Mouse (Mus musculus) intestine, embryonic 15.5 days (tissue): Measurements from ENCODE around the gene Coro7. TPM values are rescaled to one million over a fixed set of nuclear protein-coding genes. Genes with fewer than 3 reads are reported as not detected.

Experiments used
- ATAC-seq: fragments of 200-750 bp; cut with Nextera tagmentation; 2 replicates; pipeline ENCODE4 v1.8.0; 2017; ENCODE audit warnings: moderate TSS enrichment, moderate library complexity
- H3K27ac ChIP-seq: fragments of 300-500 bp; sonication (generic); 2 replicates; pipeline ENCODE4 v1.5.1; 2015; ENCODE audit warnings: mild to moderate bottlenecking, inconsistent platforms
- H3K27me3 ChIP-seq: fragments of 300-500 bp; sonication (generic); replicated peaks from 2 replicates; pipeline ENCODE4 v1.6.1; 2015; ENCODE audit warnings: inconsistent platforms
- H3K36me3 ChIP-seq: fragments of 300-500 bp; sonication (generic); 2 replicates; pipeline ENCODE4 v1.6.1; 2015; ENCODE audit warnings: inconsistent platforms
- H3K4me1 ChIP-seq: fragments of 300-500 bp; sonication (generic); replicated peaks from 2 replicates; pipeline ENCODE4 v1.6.1; 2015; ENCODE audit warnings: inconsistent platforms
- H3K4me2 ChIP-seq: fragments of 300-500 bp; sonication (generic); replicated peaks from 2 replicates; pipeline ENCODE4 v1.6.1; 2015; ENCODE audit warnings: mild to moderate bottlenecking, inconsistent platforms
- H3K4me3 ChIP-seq: fragments of 300-500 bp; sonication (generic); replicated peaks from 2 replicates; pipeline ENCODE4 v1.5.1; 2015; ENCODE audit warnings: inconsistent platforms
- H3K9ac ChIP-seq: fragments of 300-500 bp; sonication (generic); 2 replicates; pipeline ENCODE4 v1.6.1; 2015; ENCODE audit warnings: inconsistent platforms
- H3K9me3 ChIP-seq: fragments of 300-500 bp; sonication (generic); 2 replicates; pipeline ENCODE4 v1.6.1; 2016; ENCODE audit warnings: inconsistent platforms
- WGBS: fragments of 180-500 bp; shearing (Covaris S2); methylation state at CpG from one replicate; pipeline ENCODE4 v1.1.7; 2015; 5-methylcytosine and 5-hydroxymethylcytosine counted together
- polyA plus RNA-seq: library from polyadenylated mRNA; unstranded; fragments of >200 nt; fragmentation: Nextera tagmentation; extraction: Ambion mirVana; gene quantifications from 2 replicates; pipeline ENCODE4 v1.2.1, GENCODE M21; 2015

Coro7 gene
- polyA plus RNA-seq, 1 experiment from 2014 or later, result 23.2 TPM

DNA sequence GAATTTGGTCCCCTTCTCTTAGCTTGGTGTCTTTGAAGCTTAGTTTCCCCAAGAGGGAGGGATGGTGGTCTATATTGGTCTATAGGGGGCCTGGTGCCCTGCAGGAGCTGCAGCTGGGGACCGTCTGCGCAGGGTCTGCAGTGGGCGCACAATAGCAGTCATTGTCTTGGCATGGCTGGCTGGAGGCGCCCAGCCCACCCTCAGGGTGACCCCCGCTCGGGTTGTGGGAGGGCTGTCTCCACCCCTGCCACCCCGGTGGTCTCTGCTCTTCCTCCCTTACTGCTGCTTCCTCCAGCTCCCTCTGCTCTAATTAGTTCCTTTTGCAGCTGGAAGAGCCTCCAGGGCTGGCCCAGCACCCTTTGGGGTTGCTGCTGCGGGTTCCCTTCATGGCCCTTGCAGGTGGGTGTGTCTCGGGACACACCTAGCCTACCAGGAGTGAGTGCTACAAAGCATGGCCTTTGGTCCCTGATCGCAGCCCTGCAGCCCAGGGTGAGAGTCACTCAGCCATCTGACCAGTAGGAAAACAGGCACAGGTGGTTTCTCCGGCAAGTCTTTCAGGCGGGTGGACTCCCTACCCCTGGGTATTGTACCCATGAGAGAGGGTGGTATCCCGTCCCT, 74.0 kb downstream of the Coro7 start:
- peak overlapping the region; percentile 45 for H3K4me2 ChIP-seq
- peaks cover 81% of the 10 kb centered on the region for H3K4me1 ChIP-seq
- peak overlapping the region; percentile 8; the same call in 1 of the 2 replicates for H3K9ac ChIP-seq
- H3K27me3 ChIP-seq, result no peaks in the 10 kb centered on the region
- no peaks in the 10 kb centered on the region for H3K9me3 ChIP-seq
- H3K4me3 ChIP-seq, result no peak overlapping the region
- 45% methylated on average over 13 of the region's 13 CpGs for WGBS
- H3K27ac ChIP-seq, result peak overlapping the region; percentile 82
- ATAC-seq, result peak; percentile 63
- 0 out of 2 replicates have a peak, but pooled peaks cover 2% of the 10 kb centered on the region for H3K36me3 ChIP-seq

- Histone ChIP-seq H3K9me3 (no peaks in the 10 kb centered on the region), H3K4me3 (no peak overlapping the region), H3K27ac (peak overlapping the region; percentile 81; the same call in 1 of the 2 replicates), H3K36me3 (no peaks in the 10 kb centered on the region), H3K4me2 (peak overlapping the region; percentile 26), H3K4me1 (peaks cover 92% of the 10 kb centered on the region), H3K27me3 (no peaks in the 10 kb centered on the region), H3K9ac (peak overlapping the region; percentile 23; the same call in 1 of the 2 replicates)
- WGBS, result 48% methylated on average over 11 of the region's 11 CpGs
- no peak for ATAC-seq
Measured at GRCm38 (mm10) chr16:4604293-4604837, 75.2 kb downstream of the Coro7 start.

GRCm38 (mm10) chr16:4603453-4603837, 76.1 kb downstream of the Coro7 start:
- WGBS, result 39% methylated on average over 1 of the region's 1 CpGs

GRCm38 (mm10) chr16:4602766-4603452, 76.7 kb downstream of the Coro7 start:
- Histone ChIP-seq H3K9me3 (no peaks in the 10 kb centered on the region), H3K4me3 (no peak overlapping the region), H3K27me3 (no peaks in the 10 kb centered on the region), H3K4me1 (peaks cover 98% of the 10 kb centered on the region), H3K27ac (peak overlapping the region; percentile 81), H3K4me2 (peak overlapping the region; percentile 26; the same call in 1 of the 2 replicates), H3K9ac (peak overlapping the region; percentile 31; the same call in 1 of the 2 replicates), H3K36me3 (no peaks in the 10 kb centered on the region)
- WGBS, result 17% methylated on average over 7 of the region's 7 CpGs
- ATAC-seq, result no peak

More at GRCm38 (mm10) chr16:4603453-4603837, 76.1 kb downstream of the Coro7 start:
- no peak overlapping the region for H3K4me3 ChIP-seq
- H3K9me3 ChIP-seq, result no peaks in the 10 kb centered on the region
- H3K4me1 ChIP-seq, result peaks cover 98% of the 10 kb centered on the region
- no peak for ATAC-seq
- H3K4me2 ChIP-seq, result peak overlapping the region; percentile 19; the same call in 1 of the 2 replicates
- H3K9ac ChIP-seq, result peak overlapping the region; percentile 31; the same call in 1 of the 2 replicates
- H3K36me3 ChIP-seq, result no peaks in the 10 kb centered on the region
- H3K27me3 ChIP-seq, result no peaks in the 10 kb centered on the region
- peak overlapping the region; percentile 81 for H3K27ac ChIP-seq

- H3K27ac ChIP-seq, result peak overlapping the region; percentile 81
- peak overlapping the region; percentile 26; the same call in 1 of the 2 replicates for H3K4me2 ChIP-seq
- H3K9me3 ChIP-seq, result no peaks in the 10 kb centered on the region
- peaks cover 98% of the 10 kb centered on the region for H3K4me1 ChIP-seq
- no peaks in the 10 kb centered on the region for H3K27me3 ChIP-seq
- H3K4me3 ChIP-seq, result no peak overlapping the region
- H3K36me3 ChIP-seq, result no peaks in the 10 kb centered on the region
- WGBS, result 14% methylated on average over 3 of the region's 3 CpGs
- ATAC-seq, result peak; percentile 67
- no peak overlapping the region for H3K9ac ChIP-seq
Measured at GRCm38 (mm10) chr16:4602189-4602588, 77.4 kb downstream of the Coro7 start.

- Histone ChIP-seq H3K27ac (peak overlapping the region; percentile 19; the same call in 1 of the 2 replicates), H3K4me1 (peaks cover 98% of the 10 kb centered on the region), H3K4me3 (no peak overlapping the region), H3K9ac (no peak overlapping the region), H3K27me3 (no peaks in the 10 kb centered on the region), H3K36me3 (no peaks in the 10 kb centered on the region), H3K9me3 (no peaks in the 10 kb centered on the region), H3K4me2 (no peak overlapping the region)
- WGBS, result 65% methylated on average over 9 of the region's 9 CpGs
- ATAC-seq, result no peak
Measured at GRCm38 (mm10) chr16:4600701-4601310, 78.8 kb downstream of the Coro7 start.

GRCm38 (mm10) chr16:4599616-4600015, 80.0 kb downstream of the Coro7 start:
- no peak overlapping the region for H3K9ac ChIP-seq
- H3K27ac ChIP-seq, result no peak overlapping the region
- H3K4me1 ChIP-seq, result peaks cover 92% of the 10 kb centered on the region
- WGBS, result 78% methylated on average over 3 of the region's 3 CpGs
- ATAC-seq, result no peak
- no peaks in the 10 kb centered on the region for H3K9me3 ChIP-seq
- no peaks in the 10 kb centered on the region for H3K27me3 ChIP-seq
- H3K36me3 ChIP-seq, result no peaks in the 10 kb centered on the region
- H3K4me3 ChIP-seq, result no peak overlapping the region
- H3K4me2 ChIP-seq, result no peak overlapping the region

DNA sequence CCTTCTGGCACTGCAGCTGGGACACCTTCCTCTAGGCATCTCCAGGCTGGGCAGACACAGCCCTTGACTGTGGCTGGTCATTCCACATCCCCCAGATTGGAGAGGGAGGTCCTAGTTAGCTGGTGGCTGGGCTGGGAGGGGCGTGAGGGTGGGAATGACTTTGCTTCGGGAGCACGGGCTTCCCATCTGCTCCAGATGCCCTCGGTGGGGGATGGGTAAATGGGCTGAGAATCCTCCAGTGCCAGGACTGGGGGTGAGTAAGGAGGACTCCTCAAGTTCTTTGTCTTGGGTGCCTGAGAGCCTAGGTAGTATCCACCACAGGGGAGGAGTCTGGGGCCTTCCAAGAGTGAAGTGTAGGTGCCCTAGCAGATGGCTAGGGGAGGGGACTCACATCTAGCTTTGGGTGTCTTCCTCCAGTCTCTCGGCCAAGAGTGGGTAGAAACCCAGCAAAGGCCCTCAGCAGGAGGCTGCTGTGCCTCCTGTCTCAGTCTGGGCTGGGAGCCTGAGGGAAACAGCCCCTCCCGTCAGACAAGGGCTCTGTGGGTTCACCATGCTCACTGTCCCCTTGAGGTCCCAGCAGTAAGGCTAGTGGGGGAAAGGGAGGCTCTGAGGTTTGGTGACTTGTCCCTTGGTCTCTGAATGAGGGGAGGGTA, 80.6 kb downstream of the Coro7 start:
- H3K27ac ChIP-seq, result no peak overlapping the region
- 0 out of 2 replicates have a peak overlapping the region, but pooled peaks have one; percentile 13 for H3K9ac ChIP-seq
- WGBS, result 23% methylated on average over 6 of the region's 6 CpGs
- H3K4me1 ChIP-seq, result peaks cover 86% of the 10 kb centered on the region
- ATAC-seq, result no peak
- H3K4me2 ChIP-seq, result peak overlapping the region; percentile 27; the same call in 1 of the 2 replicates
- H3K27me3 ChIP-seq, result no peaks in the 10 kb centered on the region
- no peaks in the 10 kb centered on the region for H3K36me3 ChIP-seq
- no peaks in the 10 kb centered on the region for H3K9me3 ChIP-seq
- H3K4me3 ChIP-seq, result no peak overlapping the region

- no peak overlapping the region for H3K4me3 ChIP-seq
- H3K9me3 ChIP-seq, result no peaks in the 10 kb centered on the region
- no peaks in the 10 kb centered on the region for H3K36me3 ChIP-seq
- H3K9ac ChIP-seq, result peak overlapping the region; percentile 15; the same call in 1 of the 2 replicates
- ATAC-seq, result no peak
- peak overlapping the region; percentile 91 for H3K4me2 ChIP-seq
- H3K4me1 ChIP-seq, result peaks cover 79% of the 10 kb centered on the region
- H3K27me3 ChIP-seq, result no peaks in the 10 kb centered on the region
- WGBS, result 62% methylated on average over 5 of the region's 5 CpGs
- H3K27ac ChIP-seq, result 0 out of 2 replicates have a peak overlapping the region, but pooled peaks have one; percentile 13
Measured at GRCm38 (mm10) chr16:4598041-4598440, 81.5 kb downstream of the Coro7 start.

DNA sequence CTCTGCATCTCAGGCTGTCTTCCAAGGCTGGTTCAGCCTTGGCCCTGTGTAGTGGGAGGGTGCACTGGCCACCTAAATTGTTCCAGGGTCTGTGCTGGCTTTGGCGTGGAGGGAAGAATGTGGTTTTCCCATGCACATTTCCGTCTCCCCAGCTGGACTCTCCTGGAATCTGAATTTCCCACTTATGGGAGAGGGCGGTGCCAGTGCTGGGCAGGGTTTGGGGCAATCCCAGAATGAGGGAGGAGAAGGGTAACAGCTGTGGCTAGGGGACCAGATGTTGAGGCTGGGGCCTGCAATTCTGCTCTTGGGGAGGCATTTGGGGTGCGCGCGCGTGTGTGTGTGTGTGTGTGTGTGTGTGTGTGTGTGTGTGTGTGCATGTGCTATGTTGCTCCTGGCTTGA, 82.3 kb downstream of the Coro7 start:
- H3K27me3 ChIP-seq, result no peaks in the 10 kb centered on the region
- no peak for ATAC-seq
- H3K4me2 ChIP-seq, result peak overlapping the region; percentile 91
- H3K4me1 ChIP-seq, result peaks cover 75% of the 10 kb centered on the region
- peak overlapping the region; percentile 22; the same call in 1 of the 2 replicates for H3K4me3 ChIP-seq
- no peaks in the 10 kb centered on the region for H3K9me3 ChIP-seq
- H3K36me3 ChIP-seq, result no peaks in the 10 kb centered on the region
- no peak overlapping the region for H3K9ac ChIP-seq
- 47% methylated on average over 7 of the region's 7 CpGs for WGBS
- H3K27ac ChIP-seq, result peak overlapping the region; percentile 13; the same call in 1 of the 2 replicates

DNA sequence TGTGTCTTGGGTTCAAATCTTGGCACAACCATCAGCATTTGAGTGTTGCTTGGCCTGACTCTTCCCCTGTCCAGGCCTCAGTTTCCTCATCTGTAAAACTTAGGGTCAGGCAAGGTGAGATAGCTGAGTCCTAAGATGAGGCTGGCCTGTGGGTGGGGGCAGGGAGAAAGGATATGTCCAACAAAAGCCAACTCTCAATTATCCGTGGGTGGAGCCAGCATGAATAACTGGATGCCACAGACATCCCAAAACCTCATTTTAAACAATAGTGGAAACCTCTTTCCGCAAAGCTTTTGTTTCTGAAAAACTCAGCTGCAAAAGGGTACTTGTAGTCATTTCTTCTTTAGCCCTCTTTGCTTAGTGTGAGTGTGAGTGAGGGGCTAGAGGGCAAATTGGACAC, 82.7 kb downstream of the Coro7 start:
- peak overlapping the region; percentile 13; the same call in 1 of the 2 replicates for H3K27ac ChIP-seq

More for the DNA sequence above, 82.7 kb downstream of the Coro7 start:
- H3K27me3 ChIP-seq, result no peaks in the 10 kb centered on the region
- H3K9me3 ChIP-seq, result no peaks in the 10 kb centered on the region
- ATAC-seq, result no peak
- peak overlapping the region; percentile 87 for H3K4me3 ChIP-seq
- H3K4me1 ChIP-seq, result peaks cover 73% of the 10 kb centered on the region
- H3K4me2 ChIP-seq, result peak overlapping the region; percentile 91
- WGBS, result 54% methylated on average over 2 of the region's 2 CpGs
- no peak overlapping the region for H3K9ac ChIP-seq
- H3K36me3 ChIP-seq, result no peaks in the 10 kb centered on the region
